Mouse (Mus musculus) neural tube, embryonic 13.5 days (tissue): ENCODE data around the gene Clstn1. TPM values are rescaled to one million over a fixed set of nuclear protein-coding genes. Genes with fewer than 3 reads are reported as not detected.
A peak's percentile ranks its signal among the peaks of the same experiment; 100 is the strongest.

Experiments
- ATAC-seq: fragments of 200-750 bp; cut with Nextera tagmentation; 2 replicates; pipeline ENCODE4 v1.8.0; 2017; ENCODE audit warnings: low read depth, mild to moderate bottlenecking, moderate TSS enrichment, moderate library complexity
- H3K27ac ChIP-seq: fragments of 300-500 bp; sonication (generic); replicated peaks from 2 replicates; pipeline ENCODE4 v1.5.1; 2015; ENCODE audit warnings: moderate library complexity, mild to moderate bottlenecking, inconsistent platforms
- H3K27me3 ChIP-seq: fragments of 300-500 bp; sonication (generic); 2 replicates; pipeline ENCODE4 v1.6.1; 2015; ENCODE audit warnings: mild to moderate bottlenecking, inconsistent platforms
- H3K36me3 ChIP-seq: fragments of 300-500 bp; sonication (generic); 2 replicates; pipeline ENCODE4 v1.6.1; 2015; ENCODE audit warnings: mild to moderate bottlenecking, inconsistent platforms
- H3K4me1 ChIP-seq: fragments of 300-500 bp; sonication (generic); replicated peaks from 2 replicates; pipeline ENCODE4 v1.6.1; 2015; ENCODE audit warnings: inconsistent platforms
- H3K4me2 ChIP-seq: fragments of 300-500 bp; sonication (generic); 2 replicates; pipeline ENCODE4 v1.6.1; 2015; ENCODE audit warnings: inconsistent platforms, mild to moderate bottlenecking, moderate library complexity
- H3K4me3 ChIP-seq: fragments of 300-500 bp; sonication (generic); 2 replicates; pipeline ENCODE4 v1.5.1; 2015; ENCODE audit warnings: mild to moderate bottlenecking, inconsistent platforms
- H3K9ac ChIP-seq: fragments of 300-500 bp; sonication (generic); 2 replicates; pipeline ENCODE4 v1.6.1; 2015; ENCODE audit warnings: moderate library complexity, mild to moderate bottlenecking, inconsistent platforms
- H3K9me3 ChIP-seq: fragments of 300-500 bp; sonication (generic); 2 replicates; pipeline ENCODE4 v1.6.1; 2016; ENCODE audit warnings: inconsistent platforms
- WGBS: fragments of 180-500 bp; shearing (Covaris S2); methylation state at CpG from one replicate; pipeline ENCODE4 v1.1.7; 2015; 5-methylcytosine and 5-hydroxymethylcytosine counted together
- polyA plus RNA-seq: library from polyadenylated mRNA; unstranded; fragments of >200 nt; fragmentation: Nextera tagmentation; extraction: Ambion mirVana; gene quantifications from 2 replicates; pipeline ENCODE4 v1.2.1, GENCODE M21; 2015

The Clstn1 gene
- polyA plus RNA-seq, 1 experiment from 2014 or later: 142 TPM

DNA sequence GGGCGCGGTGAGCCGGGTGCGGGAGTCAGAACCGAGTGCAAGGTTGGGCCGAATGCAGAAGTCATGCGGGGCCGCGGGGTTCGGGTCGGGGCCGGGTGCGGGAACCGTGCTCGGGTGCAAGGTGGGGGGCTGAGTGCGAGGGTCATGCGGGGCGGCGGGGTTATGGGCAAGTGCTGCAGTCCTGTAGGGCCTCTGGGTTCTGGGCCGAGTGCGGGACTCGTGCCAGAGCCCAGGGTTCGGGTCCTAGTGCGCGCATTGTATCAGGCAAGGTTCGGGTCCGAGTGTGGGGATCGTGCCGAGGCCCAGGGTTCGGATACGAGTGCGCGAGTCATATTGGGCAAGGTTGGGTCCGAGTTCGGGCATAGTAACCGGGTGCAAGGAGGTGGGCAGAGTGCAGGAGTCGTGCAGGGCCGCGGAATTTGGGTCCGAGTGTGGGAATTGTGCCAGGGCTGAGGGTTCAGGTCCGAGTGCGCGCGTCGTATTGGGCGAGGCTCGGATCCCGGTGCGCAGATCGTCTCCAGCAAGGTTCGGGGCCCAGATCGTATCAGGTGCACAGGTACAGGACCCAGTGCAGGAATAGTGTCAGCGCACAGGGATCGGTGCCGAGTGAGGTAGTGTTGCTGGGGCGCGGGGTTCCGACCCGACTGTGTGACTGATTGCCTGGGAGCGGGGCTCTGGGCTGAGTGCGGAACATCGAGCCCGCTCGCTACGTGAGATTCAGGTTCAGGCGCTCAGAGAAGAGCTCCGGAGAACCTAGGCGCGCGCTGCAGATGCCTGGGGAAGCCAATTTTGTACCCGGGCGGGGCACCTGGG lies 721 bp downstream of the Clstn1 start:
- no peaks in the 10 kb centered on the region; the same call in 1 of the 2 replicates for H3K9me3 ChIP-seq
- peak overlapping the region; percentile 91 for H3K4me3 ChIP-seq
- no peaks in the 10 kb centered on the region; the same call in 1 of the 2 replicates for H3K27me3 ChIP-seq
- ATAC-seq: peak; percentile 73
- WGBS: under 1% methylated on average over 71 of the region's 72 CpGs
- peaks cover 33% of the 10 kb centered on the region for H3K4me1 ChIP-seq
- H3K4me2 ChIP-seq: peak overlapping the region; percentile 98
- H3K9ac ChIP-seq: peak overlapping the region; percentile 98
- no peaks in the 10 kb centered on the region for H3K36me3 ChIP-seq
- peak overlapping the region; percentile 92 for H3K27ac ChIP-seq

DNA sequence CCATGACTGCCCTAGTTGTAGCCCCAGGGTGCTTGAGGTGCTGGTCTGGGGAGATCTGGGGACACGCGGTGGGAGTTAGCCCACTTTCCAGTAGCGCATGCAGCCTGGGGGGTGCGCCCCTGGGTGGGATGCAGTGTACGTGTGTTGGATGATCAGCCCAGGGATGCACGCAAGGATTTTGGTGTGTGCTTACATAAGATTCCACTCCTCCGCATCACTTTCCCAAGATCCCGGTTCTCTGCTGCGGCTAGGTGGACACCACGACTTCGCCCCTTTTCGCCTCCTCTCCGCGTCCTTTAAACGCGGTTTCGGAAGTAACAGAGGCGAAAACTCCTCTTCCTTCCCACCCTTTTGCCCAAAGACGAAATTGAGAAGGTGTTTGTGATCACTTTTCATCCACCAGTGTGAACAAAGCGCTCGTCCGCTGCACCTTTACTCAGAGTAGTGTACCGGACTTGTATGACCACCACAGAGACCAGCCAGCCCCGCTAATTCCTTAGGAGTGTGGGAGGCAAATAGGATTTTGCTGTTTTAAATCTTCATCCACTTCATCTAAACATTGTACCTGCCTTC lies 1.4 kb downstream of the Clstn1 start:
- no peaks in the 10 kb centered on the region for H3K36me3 ChIP-seq
- H3K4me2 ChIP-seq: peak overlapping the region; percentile 98
- no peaks in the 10 kb centered on the region; the same call in 1 of the 2 replicates for H3K9me3 ChIP-seq
- ATAC-seq: peak; percentile 16; the same call in 1 of the 2 replicates
- 3% methylated on average over 24 of the region's 24 CpGs for WGBS
- H3K27ac ChIP-seq: peak overlapping the region; percentile 92; the same call in 1 of the 2 replicates
- peaks cover 40% of the 10 kb centered on the region for H3K4me1 ChIP-seq
- H3K27me3 ChIP-seq: no peaks in the 10 kb centered on the region; the same call in 1 of the 2 replicates
- peak overlapping the region; percentile 91 for H3K4me3 ChIP-seq
- H3K9ac ChIP-seq: peak overlapping the region; percentile 98

DNA sequence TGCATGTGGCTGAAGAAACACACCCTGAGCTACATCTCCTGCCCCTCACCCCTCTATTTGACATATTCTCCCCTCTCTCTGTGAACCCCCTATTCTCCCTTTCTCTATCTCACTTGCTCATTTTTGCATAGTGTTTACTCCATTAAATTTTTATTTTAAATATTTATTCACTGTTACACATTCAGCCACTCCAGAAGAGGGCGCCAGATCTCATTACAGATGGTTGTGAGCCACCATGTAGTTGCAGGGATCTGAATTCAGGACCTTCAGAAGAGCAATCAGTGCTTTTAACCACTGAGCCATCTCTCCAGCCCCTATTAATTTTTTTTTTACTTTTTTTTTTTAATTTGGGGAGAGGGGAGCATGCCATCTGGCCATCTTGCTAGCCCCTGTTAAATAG lies 3.9 kb downstream of the Clstn1 start:
- Histone ChIP-seq H3K4me3 (no peak overlapping the region), H3K4me1 (peaks cover 47% of the 10 kb centered on the region), H3K9me3 (no peaks in the 10 kb centered on the region; the same call in 1 of the 2 replicates), H3K9ac (no peak overlapping the region), H3K27ac (no peak overlapping the region), H3K27me3 (no peaks in the 10 kb centered on the region; the same call in 1 of the 2 replicates), H3K4me2 (no peak overlapping the region), H3K36me3 (no peaks in the 10 kb centered on the region)
- ATAC-seq: no peak
- WGBS: 94% methylated on average over 1 of the region's 1 CpGs

DNA sequence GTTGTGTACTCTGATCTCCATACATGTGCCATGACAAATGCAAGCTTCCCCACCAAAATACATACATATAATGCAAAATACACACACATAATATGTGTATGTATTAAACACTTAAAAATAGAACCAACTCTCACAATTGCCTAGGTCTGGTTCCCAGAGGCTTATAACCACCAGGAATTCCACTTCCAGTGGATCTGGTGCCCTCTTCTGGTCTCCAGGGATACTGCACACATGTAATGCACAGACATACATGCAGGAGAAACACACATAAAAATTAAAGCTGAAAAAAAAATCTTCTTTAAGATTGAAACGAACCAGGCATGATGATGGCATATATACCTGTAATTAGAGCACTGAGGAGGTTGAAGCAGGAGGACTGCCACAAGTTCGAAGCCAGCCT lies 5.2 kb downstream of the Clstn1 start:
- no peak overlapping the region for H3K4me3 ChIP-seq
- 89% methylated on average over 2 of the region's 2 CpGs for WGBS
- no peaks in the 10 kb centered on the region; the same call in 1 of the 2 replicates for H3K9me3 ChIP-seq
- H3K4me2 ChIP-seq: no peak overlapping the region
- no peaks in the 10 kb centered on the region for H3K36me3 ChIP-seq
- no peaks in the 10 kb centered on the region for H3K27me3 ChIP-seq
- peaks cover 41% of the 10 kb centered on the region for H3K4me1 ChIP-seq
- no peak overlapping the region for H3K9ac ChIP-seq
- no peak overlapping the region for H3K27ac ChIP-seq
- no peak for ATAC-seq

DNA sequence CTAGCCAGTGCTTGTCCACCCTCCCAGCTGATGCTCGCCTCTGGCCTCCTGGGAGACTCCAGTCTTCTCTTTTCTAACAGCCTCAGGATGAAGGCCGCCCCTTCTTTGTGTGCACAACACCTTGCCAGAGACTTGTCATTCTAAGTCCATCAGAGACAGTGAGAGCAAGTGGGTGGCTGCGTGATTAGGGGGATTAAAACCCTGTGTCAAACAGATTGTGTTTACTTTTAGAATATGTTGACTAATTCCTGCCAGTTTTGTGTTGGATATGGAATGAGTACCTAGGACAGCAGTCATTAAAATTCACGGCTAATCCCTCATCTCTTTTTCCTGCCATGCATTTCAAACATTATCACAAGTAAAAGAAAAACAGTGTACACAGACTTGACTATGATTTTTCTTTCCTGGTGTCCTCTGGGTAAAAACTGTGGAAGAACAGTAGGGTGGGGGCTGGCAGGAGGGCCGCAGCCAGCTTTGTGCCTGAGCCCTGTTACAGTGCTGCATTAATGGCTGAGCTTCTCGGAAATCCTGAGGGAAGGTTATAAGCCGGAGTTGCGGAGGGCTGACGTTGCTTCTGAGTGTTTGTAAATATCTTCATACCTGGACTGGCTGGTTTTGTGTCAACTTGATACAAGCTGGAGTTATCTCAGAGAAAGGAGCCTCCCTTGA lies 8.8 kb downstream of the Clstn1 start:
- H3K4me2 ChIP-seq: no peak overlapping the region
- H3K27ac ChIP-seq: no peak overlapping the region
- H3K4me3 ChIP-seq: no peak overlapping the region
- H3K9ac ChIP-seq: no peak overlapping the region
- no peak for ATAC-seq
- 79% methylated on average over 9 of the region's 9 CpGs for WGBS
- no peaks in the 10 kb centered on the region for H3K36me3 ChIP-seq
- no peaks in the 10 kb centered on the region; the same call in 1 of the 2 replicates for H3K9me3 ChIP-seq
- H3K4me1 ChIP-seq: peaks cover 23% of the 10 kb centered on the region
- H3K27me3 ChIP-seq: no peaks in the 10 kb centered on the region

DNA sequence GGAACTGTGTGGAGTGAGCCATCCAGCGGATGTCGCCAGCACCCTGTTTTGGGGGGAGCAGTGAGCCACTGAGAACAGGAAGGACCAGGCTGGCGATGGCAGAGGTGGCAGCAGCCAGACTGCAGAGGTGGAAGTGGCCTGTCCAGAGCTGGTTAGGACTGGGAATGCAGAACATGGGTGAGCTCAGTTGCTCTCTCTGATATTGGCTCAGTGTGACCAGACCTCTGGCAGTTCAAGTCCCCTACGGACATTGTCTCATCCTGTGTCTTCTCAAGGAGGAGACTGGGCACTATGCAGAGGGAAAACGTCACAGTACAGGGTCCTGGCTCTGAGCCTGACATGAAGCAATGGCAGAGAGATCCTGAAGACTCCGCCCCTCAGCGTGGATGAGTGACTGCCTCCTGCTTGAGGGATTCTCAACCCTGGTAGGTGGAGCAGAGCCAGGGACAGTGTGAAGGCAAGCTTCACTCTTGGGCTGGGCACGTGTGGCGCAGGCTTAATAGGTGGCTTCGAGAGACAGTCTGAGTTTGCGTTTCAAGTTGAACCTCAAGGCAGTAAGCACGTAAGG lies 11.5 kb downstream of the Clstn1 start:
- ATAC-seq: no peak
- H3K36me3 ChIP-seq: no peaks in the 10 kb centered on the region
- no peak overlapping the region for H3K9ac ChIP-seq
- peaks cover 36% of the 10 kb centered on the region for H3K4me1 ChIP-seq
- H3K27me3 ChIP-seq: no peaks in the 10 kb centered on the region
- no peaks in the 10 kb centered on the region for H3K9me3 ChIP-seq
- WGBS: 80% methylated on average over 12 of the region's 12 CpGs
- no peak overlapping the region for H3K4me3 ChIP-seq
- H3K4me2 ChIP-seq: no peak overlapping the region
- no peak overlapping the region for H3K27ac ChIP-seq

DNA sequence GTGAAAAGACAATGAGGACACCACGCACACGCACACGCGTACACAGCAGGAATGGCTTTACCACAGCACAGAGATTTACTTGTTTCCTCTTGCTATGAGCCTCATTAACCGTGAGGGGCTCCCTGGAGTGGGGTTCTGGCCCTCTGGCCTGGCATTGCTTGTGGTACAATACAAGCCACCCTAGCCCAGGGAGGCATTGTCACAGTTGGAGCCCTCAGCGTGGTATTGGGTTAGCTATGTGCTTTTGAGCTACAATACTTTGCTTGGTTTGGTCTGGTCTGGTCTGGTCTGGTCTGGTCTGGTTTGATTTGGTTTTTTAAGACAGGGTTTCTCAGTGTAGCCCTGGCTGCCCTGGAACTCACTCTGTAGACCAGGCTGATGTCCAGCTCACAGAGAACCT lies 13.3 kb downstream of the Clstn1 start:
- no peak for ATAC-seq
- peaks cover 36% of the 10 kb centered on the region for H3K4me1 ChIP-seq
- H3K9ac ChIP-seq: no peak overlapping the region
- no peaks in the 10 kb centered on the region for H3K27me3 ChIP-seq
- no peaks in the 10 kb centered on the region for H3K9me3 ChIP-seq
- no peak overlapping the region for H3K27ac ChIP-seq
- no peak overlapping the region for H3K4me3 ChIP-seq
- H3K4me2 ChIP-seq: no peak overlapping the region
- H3K36me3 ChIP-seq: no peaks in the 10 kb centered on the region
- WGBS: 88% methylated on average over 6 of the region's 6 CpGs

DNA sequence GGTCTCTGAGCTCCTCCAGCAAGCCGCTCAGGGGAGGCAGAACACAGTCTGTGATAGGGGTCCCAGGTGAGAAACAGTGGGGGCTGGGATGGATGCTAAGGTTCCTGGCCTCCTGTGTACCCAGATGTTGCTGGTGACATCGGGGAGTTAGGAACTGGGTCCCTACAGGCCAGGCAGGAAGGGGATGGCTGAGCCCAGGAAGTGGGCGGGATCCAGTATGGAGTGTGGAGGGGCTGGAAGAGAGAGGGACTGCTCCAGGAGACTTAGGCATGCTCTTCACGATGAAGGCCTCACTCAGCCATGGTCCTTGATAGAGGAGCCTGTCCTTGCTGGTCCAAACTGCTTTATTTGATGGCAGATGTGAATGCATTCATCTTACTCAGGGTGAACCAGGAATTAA lies 13.9 kb downstream of the Clstn1 start:
- 82% methylated on average over 4 of the region's 4 CpGs for WGBS
- H3K9me3 ChIP-seq: no peaks in the 10 kb centered on the region
- no peak overlapping the region for H3K4me2 ChIP-seq
- no peaks in the 10 kb centered on the region for H3K27me3 ChIP-seq
- H3K36me3 ChIP-seq: no peaks in the 10 kb centered on the region
- H3K4me1 ChIP-seq: peaks cover 30% of the 10 kb centered on the region
- H3K4me3 ChIP-seq: no peak overlapping the region
- no peak overlapping the region for H3K9ac ChIP-seq
- no peak for ATAC-seq
- H3K27ac ChIP-seq: no peak overlapping the region

DNA sequence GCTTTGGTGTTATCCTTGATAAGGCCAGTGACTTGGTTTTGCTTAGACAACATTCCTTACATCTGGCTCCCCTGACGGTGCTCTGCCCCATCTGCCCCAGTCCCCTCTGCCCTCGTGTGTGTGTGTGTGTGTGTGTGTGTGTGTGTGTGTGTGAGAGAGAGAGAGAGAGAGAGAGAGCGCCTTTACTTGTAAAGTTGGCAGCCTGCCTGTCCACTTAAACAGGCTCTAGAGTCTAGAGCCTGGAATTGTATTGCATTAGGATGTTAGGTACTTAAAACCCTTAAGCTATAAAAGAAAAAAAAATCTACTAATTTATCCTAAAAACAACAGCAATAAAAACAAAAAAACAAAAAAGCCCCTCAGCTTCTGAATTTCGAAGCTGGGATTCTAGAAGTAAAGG lies 15.2 kb downstream of the Clstn1 start:
- Histone ChIP-seq H3K27ac (peak overlapping the region; percentile 39; the same call in 1 of the 2 replicates), H3K36me3 (no peaks in the 10 kb centered on the region), H3K27me3 (no peaks in the 10 kb centered on the region), H3K9me3 (no peaks in the 10 kb centered on the region), H3K4me2 (no peak overlapping the region), H3K4me3 (no peak overlapping the region), H3K9ac (no peak overlapping the region), H3K4me1 (peaks cover 38% of the 10 kb centered on the region)
- no peak for ATAC-seq
- WGBS: 34% methylated on average over 4 of the region's 4 CpGs

DNA sequence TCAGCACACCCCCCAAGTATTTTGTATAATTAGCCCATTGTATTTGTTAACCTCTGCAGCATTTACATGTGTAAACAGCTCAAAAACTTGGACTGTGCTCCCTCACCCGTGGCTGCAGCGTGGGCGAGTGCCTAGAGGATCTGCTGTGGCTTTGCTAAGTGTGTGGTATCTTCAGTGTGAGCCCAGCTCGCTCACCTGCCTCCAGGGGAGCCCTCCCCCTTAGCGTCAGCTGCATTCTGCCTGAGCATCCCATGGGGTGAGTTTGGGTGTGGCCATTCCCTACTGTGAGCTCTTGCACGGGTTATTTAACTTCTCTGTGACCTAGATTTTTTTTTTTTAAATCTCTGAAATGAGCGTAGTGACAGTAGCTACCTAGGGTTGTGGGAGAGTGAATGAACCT lies 16.0 kb downstream of the Clstn1 start:
- no peak overlapping the region for H3K27ac ChIP-seq
- no peak overlapping the region for H3K4me3 ChIP-seq
- 47% methylated on average over 7 of the region's 7 CpGs for WGBS
- no peaks in the 10 kb centered on the region for H3K9me3 ChIP-seq
- ATAC-seq: no peak
- H3K27me3 ChIP-seq: no peaks in the 10 kb centered on the region
- peaks cover 45% of the 10 kb centered on the region for H3K4me1 ChIP-seq
- no peak overlapping the region for H3K9ac ChIP-seq
- H3K36me3 ChIP-seq: no peaks in the 10 kb centered on the region
- no peak overlapping the region for H3K4me2 ChIP-seq

DNA sequence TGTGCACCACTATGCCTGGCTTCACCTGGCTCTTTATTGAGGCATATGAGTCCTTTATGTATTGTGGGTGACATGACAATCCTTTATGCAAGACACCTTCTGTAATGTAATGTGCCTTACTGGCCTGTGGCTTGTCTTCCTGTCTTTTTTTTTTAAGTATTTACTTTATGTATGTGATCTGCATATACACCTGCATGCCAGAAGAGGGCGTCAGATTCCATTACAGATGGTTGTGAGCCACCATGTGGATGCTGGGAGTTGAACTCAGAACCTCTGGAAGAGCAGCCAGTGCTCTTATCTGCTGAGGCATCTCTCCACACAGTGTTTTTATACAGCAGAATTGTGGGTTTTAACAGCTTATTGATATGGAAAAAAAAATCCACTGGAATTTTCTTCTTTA lies 17.6 kb downstream of the Clstn1 start:
- Histone ChIP-seq H3K4me1 (peaks cover 55% of the 10 kb centered on the region), H3K4me3 (no peak overlapping the region), H3K9me3 (no peaks in the 10 kb centered on the region), H3K27ac (no peak overlapping the region), H3K36me3 (no peaks in the 10 kb centered on the region), H3K9ac (no peak overlapping the region), H3K4me2 (no peak overlapping the region), H3K27me3 (no peaks in the 10 kb centered on the region)
- no peak for ATAC-seq
- WGBS: 58% methylated on average over 1 of the region's 1 CpGs

DNA sequence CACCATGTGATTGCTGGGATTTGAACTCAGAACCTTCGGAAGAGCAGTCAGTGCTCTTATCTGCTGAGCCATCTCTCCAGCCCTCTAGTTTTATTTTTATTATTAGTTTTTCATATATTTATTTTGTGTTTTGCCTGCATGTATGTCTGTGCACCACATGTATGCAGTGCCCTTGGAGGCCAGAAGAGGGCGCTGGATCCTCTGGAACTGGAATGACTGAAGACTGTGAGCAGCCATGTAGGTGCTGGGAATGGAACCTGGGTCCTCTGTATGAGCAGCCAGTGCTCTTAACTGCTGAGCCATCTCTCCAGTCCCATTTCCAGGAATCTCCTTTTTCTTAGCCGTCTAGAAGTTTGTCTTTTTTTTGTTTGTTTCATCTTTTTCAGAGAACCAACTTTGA lies 18.2 kb downstream of the Clstn1 start:
- no peaks in the 10 kb centered on the region for H3K27me3 ChIP-seq
- H3K27ac ChIP-seq: no peak overlapping the region
- H3K4me1 ChIP-seq: peaks cover 62% of the 10 kb centered on the region
- no peak overlapping the region for H3K4me2 ChIP-seq
- no peak overlapping the region for H3K9ac ChIP-seq
- ATAC-seq: no peak
- no peak overlapping the region for H3K4me3 ChIP-seq
- WGBS: 80% methylated on average over 3 of the region's 3 CpGs
- no peaks in the 10 kb centered on the region for H3K36me3 ChIP-seq
- H3K9me3 ChIP-seq: no peaks in the 10 kb centered on the region
